Mouse (Mus musculus) bone marrow macrophage, adult 2 months (primary cell): ENCODE measurements around the gene Disp3.

Experiments used
- CTCF ChIP-seq: IDR thresholded peaks from 2 replicates; pipeline ENCODE4 v1.5.1; 2012; ENCODE audit warnings: low read depth, mild to moderate bottlenecking, low read length, moderate library complexity
- POLR2A ChIP-seq: IDR thresholded peaks from 2 replicates; pipeline ENCODE4 v1.6.1; 2012; ENCODE audit warnings: mild to moderate bottlenecking, low read depth, low read length, borderline replicate concordance

GRCm38 (mm10) chr4:148273229-148273628 lies 14.5 kb downstream of the Disp3 start:
- TF ChIP-seq CTCF (no peak), POLR2A (no peak)
